Mouse (Mus musculus) kidney, adult 18-20 months (tissue): ENCODE measurements around the gene Pym1.
"Not testable (repeated sequence)": the region's sequence is repeated elsewhere in the genome, so short reads cannot be mapped to it uniquely, and the experiment has no call there.

Experiments
- DNase-seq: peaks from one replicate; pipeline ENCODE4 v3.0.0; 2021

Gene Pym1

DNA sequence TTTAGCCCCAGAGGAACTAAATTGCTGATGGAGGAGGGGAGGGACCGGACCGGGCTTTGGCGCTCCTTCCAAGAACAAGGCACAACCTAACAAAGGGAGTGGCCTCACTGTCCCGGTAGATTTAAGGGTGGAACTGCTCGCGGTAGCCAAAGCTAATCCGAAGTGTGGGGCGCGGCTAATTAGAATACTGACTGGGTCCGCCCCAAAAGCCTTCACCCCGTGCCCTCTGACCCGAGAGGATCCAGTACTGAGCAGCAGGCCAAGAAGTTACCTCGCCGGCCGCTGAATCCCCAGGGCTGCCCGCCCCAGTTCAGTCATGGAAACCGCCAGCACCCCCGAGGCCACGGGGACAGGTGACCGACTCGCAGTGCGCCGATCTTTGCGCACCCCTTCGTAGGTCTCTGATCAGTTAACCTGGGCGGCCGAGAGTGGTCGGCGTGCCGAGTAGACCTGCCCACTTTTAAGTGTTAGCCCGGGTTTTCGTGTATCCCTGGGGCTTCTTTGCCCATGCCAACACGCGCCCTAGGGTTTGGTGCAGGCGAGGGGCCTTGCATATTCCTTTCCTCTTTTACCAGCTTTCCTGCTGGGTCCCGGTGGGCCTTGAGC is at the start of gene Pym1:
Pym1 (plus strand) TSS at position 244 of the 606 bp plus-strand sequence.
- DNase-seq, result peak; percentile 89

DNA sequence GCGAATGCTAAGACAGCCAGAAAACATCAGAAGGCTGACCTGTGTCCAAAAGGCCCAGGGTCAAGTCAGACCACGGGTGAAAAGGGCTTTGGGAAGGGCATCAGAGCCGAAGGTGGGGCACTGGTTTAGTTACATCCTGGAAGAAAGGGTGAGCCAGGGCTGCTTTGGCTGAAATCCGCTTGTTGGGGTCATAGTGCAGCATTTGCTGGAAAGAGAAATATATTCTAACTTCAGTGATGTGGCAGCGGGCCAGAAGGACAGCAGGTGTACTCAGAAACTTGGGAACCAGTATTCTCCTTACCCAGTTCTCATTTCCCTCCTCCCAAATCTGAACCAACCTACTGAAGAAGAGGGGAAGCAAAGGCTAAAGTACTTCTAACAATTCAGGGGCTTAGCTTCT is 48.7 kb upstream of the Pym1 start:
- DNase-seq, result peak; percentile 49

- DNase-seq, result no peak
Observed at GRCm38 (mm10) chr10:128699611-128700010, 48.1 kb upstream of the Pym1 start.

DNA sequence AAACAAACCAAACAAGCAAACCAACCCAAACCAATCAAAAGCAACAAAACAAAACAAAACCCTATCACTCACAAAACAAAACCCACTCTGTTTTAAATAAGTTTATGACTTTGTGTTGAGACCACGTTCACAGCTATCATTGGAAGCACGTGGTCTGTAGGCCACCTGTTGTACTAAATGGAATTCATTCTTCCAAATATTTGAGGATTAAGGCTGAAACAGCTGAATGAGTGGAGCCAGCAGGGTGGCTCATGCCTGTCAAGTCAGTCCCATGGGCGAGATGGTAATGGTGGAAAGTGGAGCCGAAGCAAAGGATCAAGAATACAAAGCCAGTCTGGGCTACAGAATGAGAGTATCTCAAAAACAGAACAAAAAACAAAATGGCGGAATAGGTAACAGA is 47.0 kb upstream of the Pym1 start:
- DNase-seq, result no peak

- no peak for DNase-seq
Observed at GRCm38 (mm10) chr10:128702328-128703007, 45.2 kb upstream of the Pym1 start.

GRCm38 (mm10) chr10:128703895-128704294 is 43.8 kb upstream of the Pym1 start, which contains the start of gene Pmel:
TSS of gene Pmel (plus strand) at chr10:128704195.
- no peak for DNase-seq

GRCm38 (mm10) chr10:128704491-128705316 is 43.0 kb upstream of the Pym1 start, which contains the start of gene Cdk2:
TSS of gene Cdk2 (minus strand) at chr10:128705031.
- peak; percentile 94 for DNase-seq

DNA sequence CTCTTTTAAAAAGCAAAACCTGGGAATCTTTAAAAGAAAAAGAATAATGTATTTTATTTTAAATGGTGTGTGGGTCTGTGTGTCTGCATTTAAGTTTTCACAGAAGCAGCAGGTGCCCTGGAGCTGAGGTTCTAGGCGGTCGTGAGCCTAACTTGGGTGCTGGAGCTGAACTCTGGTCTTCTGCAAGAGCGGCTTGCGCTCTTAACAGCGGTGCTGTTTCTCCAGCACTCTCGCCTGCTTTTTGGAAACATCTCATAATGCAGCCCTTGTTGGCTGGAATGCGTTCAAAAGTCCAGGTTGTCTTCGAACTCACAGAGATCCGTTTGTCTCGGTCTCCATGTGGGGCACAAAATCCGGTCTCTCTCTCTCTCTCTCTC is 42.4 kb upstream of the Pym1 start:
- no peak for DNase-seq

DNA sequence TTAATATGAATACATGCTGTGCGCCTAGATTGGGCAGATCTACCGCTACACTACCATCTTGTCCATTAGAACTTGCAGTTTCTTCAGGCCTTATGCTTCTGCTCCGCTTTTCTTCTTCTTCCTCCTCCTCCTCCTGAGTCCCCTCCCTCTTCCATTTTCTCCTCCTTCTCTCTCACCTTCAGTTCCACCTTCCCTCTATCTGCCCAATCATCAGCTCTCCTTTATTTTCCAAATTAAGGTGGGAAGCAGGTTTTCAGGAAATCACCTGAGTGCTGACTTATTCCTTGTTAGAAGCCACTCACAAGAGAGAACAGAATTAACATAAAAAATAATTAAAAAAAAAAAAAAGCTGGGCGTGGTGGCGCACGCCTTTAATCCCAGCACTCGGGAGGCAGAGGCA is 36.4 kb upstream of the Pym1 start:
- not testable (repeated sequence) for DNase-seq

DNA sequence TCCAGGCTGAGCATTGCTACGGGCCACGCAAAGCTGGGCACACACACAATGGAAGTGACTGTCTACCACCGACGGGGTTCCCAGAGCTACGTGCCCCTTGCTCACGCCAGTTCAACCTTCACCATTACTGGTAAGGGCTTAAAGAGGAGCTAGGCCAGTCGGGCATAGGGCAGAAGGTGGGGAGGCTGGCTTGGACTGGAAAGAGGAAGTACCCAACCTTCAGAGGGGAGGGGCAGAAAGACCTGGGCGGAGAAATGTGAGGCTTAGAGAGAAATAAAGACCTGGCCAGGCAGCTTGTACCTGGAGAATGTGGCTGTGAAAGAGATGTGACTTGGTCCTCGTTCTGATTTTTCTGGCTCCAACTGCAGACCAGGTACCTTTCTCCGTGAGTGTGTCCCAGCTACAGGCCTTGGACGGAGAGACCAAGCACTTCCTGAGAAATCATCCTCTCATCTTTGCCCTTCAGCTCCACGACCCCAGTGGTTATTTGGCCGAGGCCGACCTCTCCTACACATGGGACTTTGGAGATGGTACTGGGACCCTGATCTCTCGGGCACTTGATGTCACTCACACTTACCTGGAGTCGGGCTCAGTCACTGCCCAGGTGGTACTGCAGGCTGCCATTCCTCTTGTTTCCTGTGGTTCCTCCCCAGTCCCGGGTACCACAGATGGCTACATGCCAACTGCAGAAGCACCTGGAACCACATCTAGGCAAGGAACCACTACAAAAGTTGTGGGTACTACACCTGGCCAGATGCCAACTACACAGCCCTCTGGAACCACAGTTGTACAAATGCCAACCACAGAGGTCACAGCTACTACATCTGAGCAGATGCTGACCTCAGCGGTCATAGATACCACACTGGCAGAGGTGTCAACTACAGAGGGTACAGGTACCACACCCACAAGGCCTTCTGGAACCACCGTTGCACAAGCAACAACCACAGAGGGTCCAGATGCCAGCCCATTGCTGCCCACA is 31.8 kb upstream of the Pym1 start:
- DNase-seq, result no peak

GRCm38 (mm10) chr10:128725466-128725865 is 22.2 kb upstream of the Pym1 start:
- DNase-seq, result not testable (repeated sequence)

DNA sequence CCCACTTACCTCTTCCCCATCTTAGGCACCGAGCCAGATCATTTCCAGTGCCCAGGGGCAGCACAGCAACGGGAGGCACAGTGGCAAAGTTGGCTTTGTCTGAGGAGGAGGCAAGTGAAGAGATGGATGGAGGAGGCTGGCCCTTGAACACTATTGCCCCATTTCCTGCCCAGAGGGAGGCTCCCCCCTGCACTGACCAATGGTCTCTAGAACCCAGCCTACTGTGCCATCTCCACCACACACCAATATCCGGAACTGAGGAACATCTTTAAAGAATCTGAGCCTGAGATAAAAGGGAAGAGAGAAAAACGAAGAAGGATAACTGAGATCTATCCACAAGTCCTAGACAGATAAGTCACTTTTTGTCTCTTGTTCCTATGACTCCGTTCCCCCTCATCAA is 19.6 kb upstream of the Pym1 start:
- no peak for DNase-seq

DNA sequence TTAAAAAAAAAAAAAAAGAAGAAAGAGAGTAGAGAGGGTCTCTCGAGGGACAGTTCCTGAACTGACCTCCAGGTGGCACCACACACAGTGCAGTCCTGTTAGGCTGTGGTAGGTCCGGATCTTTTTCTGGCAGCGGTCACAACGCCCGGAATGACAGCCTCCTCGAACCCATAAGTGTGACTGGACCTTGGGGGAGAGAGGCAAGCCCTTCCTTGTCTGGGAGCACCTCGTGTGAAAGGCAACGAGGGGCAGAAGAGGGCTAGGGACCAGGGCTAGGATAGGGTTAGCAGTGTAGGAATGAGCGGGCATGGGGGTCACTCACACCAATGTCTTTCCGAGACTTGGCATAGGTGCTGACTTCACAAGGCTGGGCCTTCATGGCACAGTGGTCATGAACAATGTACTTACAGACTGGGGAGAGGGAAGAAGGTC is 16.7 kb upstream of the Pym1 start:
- DNase-seq, result peak; percentile 72

DNA sequence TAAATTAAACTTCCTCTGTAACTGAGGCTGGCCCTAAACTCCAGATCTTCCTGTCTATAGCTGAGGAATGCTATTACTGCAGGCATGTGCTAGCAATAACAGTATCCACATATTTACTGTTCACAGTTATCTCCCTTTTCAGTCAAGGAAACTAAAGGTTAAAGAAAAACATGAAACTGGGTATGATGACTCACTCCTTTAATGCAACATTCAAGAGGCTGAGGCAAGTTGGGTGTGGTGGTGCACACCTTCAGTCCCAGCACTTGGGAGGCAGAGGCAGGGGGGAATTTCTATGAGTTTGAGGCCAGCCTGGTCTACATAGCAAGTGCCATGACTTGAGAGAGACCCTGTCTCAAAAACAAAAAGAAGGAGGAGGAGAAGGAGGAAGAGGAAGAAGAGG is 15.7 kb upstream of the Pym1 start:
- no peak for DNase-seq

DNA sequence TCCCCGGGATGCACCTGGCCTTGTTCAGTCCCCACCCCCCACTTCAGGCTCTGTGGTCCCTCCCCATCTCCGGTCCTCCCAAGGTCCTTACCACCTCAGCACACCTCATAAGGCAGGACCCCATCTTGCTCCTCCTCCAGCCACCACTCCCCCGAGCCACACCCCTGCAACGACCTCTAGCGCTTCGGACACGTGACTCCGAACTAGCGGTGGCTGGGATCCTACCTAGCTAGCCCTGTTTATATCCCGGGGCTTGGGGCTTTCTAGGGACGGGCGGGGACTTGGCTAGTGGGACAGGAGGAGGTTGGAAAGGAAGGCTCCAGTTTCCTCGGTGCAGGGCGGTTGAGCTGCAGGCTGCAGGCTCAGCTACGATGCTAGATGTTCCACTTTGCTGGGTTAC is 10.3 kb upstream of the Pym1 start:
- no peak for DNase-seq

- DNase-seq, result no peak
Observed at GRCm38 (mm10) chr10:128740296-128740695, 7.4 kb upstream of the Pym1 start.

- DNase-seq, result no peak
Observed at GRCm38 (mm10) chr10:128742616-128743015, 5.1 kb upstream of the Pym1 start.

- no peak for DNase-seq
Observed at GRCm38 (mm10) chr10:128743235-128743634, 4.5 kb upstream of the Pym1 start.

GRCm38 (mm10) chr10:128743791-128744191 is 3.9 kb upstream of the Pym1 start:
- peak; percentile 77 for DNase-seq

DNA sequence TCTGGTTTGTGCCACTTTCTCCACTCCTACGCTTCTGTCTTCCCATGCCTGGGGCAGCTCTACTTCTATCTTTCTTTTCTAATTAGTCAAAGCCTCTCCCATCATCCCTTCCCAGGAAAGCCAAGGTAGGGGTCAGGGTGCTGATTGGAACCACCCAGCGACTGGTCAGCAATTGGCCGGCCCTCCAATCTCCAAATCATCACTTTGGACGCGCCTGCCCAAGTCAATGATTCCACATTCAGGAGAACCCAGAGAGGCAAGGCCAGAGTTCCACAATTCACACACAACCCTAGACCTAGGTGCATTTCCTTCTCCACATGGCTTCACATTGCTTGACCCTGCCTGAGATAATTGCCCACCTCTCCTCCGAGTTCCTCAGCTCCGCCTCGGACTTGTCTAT is 3.5 kb upstream of the Pym1 start:
- DNase-seq, result no peak

GRCm38 (mm10) chr10:128744680-128745601 is 2.7 kb upstream of the Pym1 start, which contains the start of gene Dgka:
TSS of gene Dgka (minus strand) at chr10:128744855.
- no peak for DNase-seq
